Mouse (Mus musculus) hindbrain, postnatal 0 days (tissue): ENCODE measurements at regions not wholly inside any gene's neighbourhood (a gene's known extent, or its start where the extent isn't known, plus 50 kb on each side); places are given as distances from the start of the nearest gene placed in this dataset.
A peak's percentile ranks its signal among the peaks of the same experiment; 100 is the strongest.

Experiments used
- ATAC-seq: fragments of 200-750 bp; cut with Nextera tagmentation; 2 replicates; pipeline ENCODE4 v1.8.0; 2017; ENCODE audit warnings: mild to moderate bottlenecking, moderate TSS enrichment, moderate library complexity
- DNase-seq: peaks from one replicate; pipeline ENCODE4 v3.0.0-alpha.2; 2015; ENCODE audit warnings: low spot score
- H3K27ac ChIP-seq: fragments of 300-500 bp; sonication (generic); 2 replicates; pipeline ENCODE4 v1.5.1; 2014; ENCODE audit warnings: mild to moderate bottlenecking
- H3K27me3 ChIP-seq: fragments of 300-500 bp; sonication (generic); 2 replicates; pipeline ENCODE4 v1.6.1; 2014; ENCODE audit warnings: low read length, mixed read lengths; ENCODE audit not compliant: insufficient read depth
- H3K36me3 ChIP-seq: fragments of 300-500 bp; sonication (generic); 2 replicates; pipeline ENCODE4 v1.6.1; 2014; ENCODE audit warnings: low read length, mixed read lengths; ENCODE audit not compliant: insufficient read depth
- H3K4me1 ChIP-seq: fragments of 300-500 bp; sonication (generic); 2 replicates; pipeline ENCODE4 v1.6.1; 2014; ENCODE audit warnings: antibody characterized with exemption, low read length, mixed read lengths; ENCODE audit not compliant: insufficient read depth
- H3K4me2 ChIP-seq: fragments of 300-500 bp; sonication (generic); 2 replicates; pipeline ENCODE4 v1.6.1; 2014; ENCODE audit warnings: low read depth, mild to moderate bottlenecking, low read length, moderate library complexity, mixed read lengths
- H3K4me3 ChIP-seq: fragments of 300-500 bp; sonication (generic); 2 replicates; pipeline ENCODE4 v1.5.1; 2014; ENCODE audit warnings: low read length
- H3K9ac ChIP-seq: fragments of 300-500 bp; sonication (generic); replicated peaks from 2 replicates; pipeline ENCODE4 v1.6.1; 2014; ENCODE audit warnings: mild to moderate bottlenecking, low read length, moderate library complexity, mixed read lengths
- H3K9me3 ChIP-seq: fragments of 300-500 bp; sonication (generic); 2 replicates; pipeline ENCODE4 v1.6.1; 2016; ENCODE audit warnings: low read length, mixed read lengths
- CTCF ChIP-seq: IDR thresholded peaks from 2 replicates; pipeline ENCODE4 v1.5.1; 2016; ENCODE audit warnings: antibody characterized with exemption, control low read depth, low read depth
- WGBS: fragments of 180-500 bp; shearing (Covaris S2); extraction: QIAGEN DNeasy Blood & Tissue Kit; methylation state at CpG from one replicate; pipeline ENCODE4 v1.1.7; 2014; 5-methylcytosine and 5-hydroxymethylcytosine counted together

- no peak overlapping the region for H3K9ac ChIP-seq
- H3K36me3 ChIP-seq, result no peaks in the 10 kb centered on the region
- DNase-seq (peak; percentile 15), ATAC-seq (no peak)
- TF ChIP-seq CTCF, result no peak
- no peaks in the 10 kb centered on the region for H3K27me3 ChIP-seq
- 59% methylated on average over 22 of the region's 22 CpGs for WGBS
- H3K27ac ChIP-seq, result no peak overlapping the region
- peak overlapping the region; percentile 42 for H3K4me2 ChIP-seq
- H3K4me3 ChIP-seq, result peak overlapping the region; percentile 14
- no peaks in the 10 kb centered on the region for H3K4me1 ChIP-seq
- no peaks in the 10 kb centered on the region for H3K9me3 ChIP-seq
Observed at GRCm38 (mm10) chr2:133436913-133437843, 114.8 kb upstream of the Bmp2 start.

GRCm38 (mm10) chr2:133438018-133438417, 113.9 kb upstream of the Bmp2 start:
- Histone ChIP-seq H3K36me3 (no peaks in the 10 kb centered on the region), H3K27ac (no peak overlapping the region), H3K4me2 (peak overlapping the region; percentile 42), H3K4me3 (no peak overlapping the region), H3K9me3 (no peaks in the 10 kb centered on the region), H3K9ac (no peak overlapping the region), H3K27me3 (no peaks in the 10 kb centered on the region), H3K4me1 (no peaks in the 10 kb centered on the region)
- 48% methylated on average over 4 of the region's 4 CpGs for WGBS
- TF ChIP-seq CTCF, result no peak
- ATAC-seq, result no peak
- DNase-seq, result no peak

GRCm38 (mm10) chr2:133443024-133443423, 108.9 kb upstream of the Bmp2 start:
- Histone ChIP-seq H3K4me1 (no peaks in the 10 kb centered on the region), H3K4me3 (no peak overlapping the region), H3K27ac (no peak overlapping the region), H3K9ac (no peak overlapping the region), H3K36me3 (no peaks in the 10 kb centered on the region), H3K4me2 (no peak overlapping the region), H3K27me3 (no peaks in the 10 kb centered on the region), H3K9me3 (no peaks in the 10 kb centered on the region)
- no peak for TF ChIP-seq CTCF
- WGBS, result 91% methylated on average over 4 of the region's 4 CpGs
- no peak for DNase-seq
- ATAC-seq, result no peak

GRCm38 (mm10) chr2:133443490-133443889, 108.5 kb upstream of the Bmp2 start:
- ATAC-seq, result no peak
- Histone ChIP-seq H3K9me3 (no peaks in the 10 kb centered on the region), H3K4me2 (no peak overlapping the region), H3K9ac (no peak overlapping the region), H3K27ac (no peak overlapping the region), H3K27me3 (no peaks in the 10 kb centered on the region), H3K4me3 (no peak overlapping the region), H3K36me3 (no peaks in the 10 kb centered on the region), H3K4me1 (no peaks in the 10 kb centered on the region)
- DNase-seq, result no peak
- 92% methylated on average over 2 of the region's 2 CpGs for WGBS
- TF ChIP-seq CTCF, result no peak

- no peak for TF ChIP-seq CTCF
- no peaks in the 10 kb centered on the region for H3K4me1 ChIP-seq
- H3K27me3 ChIP-seq, result no peaks in the 10 kb centered on the region
- no peaks in the 10 kb centered on the region for H3K36me3 ChIP-seq
- H3K9ac ChIP-seq, result no peak overlapping the region
- no peak for DNase-seq
- 81% methylated on average over 6 of the region's 6 CpGs for WGBS
- H3K27ac ChIP-seq, result no peak overlapping the region
- no peaks in the 10 kb centered on the region for H3K9me3 ChIP-seq
- ATAC-seq, result no peak
- no peak overlapping the region for H3K4me2 ChIP-seq
- H3K4me3 ChIP-seq, result no peak overlapping the region
Observed at GRCm38 (mm10) chr2:133452947-133453346, 99.0 kb upstream of the Bmp2 start.

GRCm38 (mm10) chr2:133455484-133456170, 96.3 kb upstream of the Bmp2 start:
- ATAC-seq, result no peak
- WGBS, result 74% methylated on average over 7 of the region's 7 CpGs
- H3K36me3 ChIP-seq, result no peaks in the 10 kb centered on the region
- no peak overlapping the region for H3K9ac ChIP-seq
- no peak for TF ChIP-seq CTCF
- no peak overlapping the region for H3K4me2 ChIP-seq
- no peaks in the 10 kb centered on the region for H3K4me1 ChIP-seq
- DNase-seq, result no peak
- no peak overlapping the region for H3K4me3 ChIP-seq
- no peak overlapping the region for H3K27ac ChIP-seq
- H3K27me3 ChIP-seq, result no peaks in the 10 kb centered on the region
- H3K9me3 ChIP-seq, result no peaks in the 10 kb centered on the region
